Mouse (Mus musculus): ENCODE results near the gene Snrpb2.

The Snrpb2 gene

DNA sequence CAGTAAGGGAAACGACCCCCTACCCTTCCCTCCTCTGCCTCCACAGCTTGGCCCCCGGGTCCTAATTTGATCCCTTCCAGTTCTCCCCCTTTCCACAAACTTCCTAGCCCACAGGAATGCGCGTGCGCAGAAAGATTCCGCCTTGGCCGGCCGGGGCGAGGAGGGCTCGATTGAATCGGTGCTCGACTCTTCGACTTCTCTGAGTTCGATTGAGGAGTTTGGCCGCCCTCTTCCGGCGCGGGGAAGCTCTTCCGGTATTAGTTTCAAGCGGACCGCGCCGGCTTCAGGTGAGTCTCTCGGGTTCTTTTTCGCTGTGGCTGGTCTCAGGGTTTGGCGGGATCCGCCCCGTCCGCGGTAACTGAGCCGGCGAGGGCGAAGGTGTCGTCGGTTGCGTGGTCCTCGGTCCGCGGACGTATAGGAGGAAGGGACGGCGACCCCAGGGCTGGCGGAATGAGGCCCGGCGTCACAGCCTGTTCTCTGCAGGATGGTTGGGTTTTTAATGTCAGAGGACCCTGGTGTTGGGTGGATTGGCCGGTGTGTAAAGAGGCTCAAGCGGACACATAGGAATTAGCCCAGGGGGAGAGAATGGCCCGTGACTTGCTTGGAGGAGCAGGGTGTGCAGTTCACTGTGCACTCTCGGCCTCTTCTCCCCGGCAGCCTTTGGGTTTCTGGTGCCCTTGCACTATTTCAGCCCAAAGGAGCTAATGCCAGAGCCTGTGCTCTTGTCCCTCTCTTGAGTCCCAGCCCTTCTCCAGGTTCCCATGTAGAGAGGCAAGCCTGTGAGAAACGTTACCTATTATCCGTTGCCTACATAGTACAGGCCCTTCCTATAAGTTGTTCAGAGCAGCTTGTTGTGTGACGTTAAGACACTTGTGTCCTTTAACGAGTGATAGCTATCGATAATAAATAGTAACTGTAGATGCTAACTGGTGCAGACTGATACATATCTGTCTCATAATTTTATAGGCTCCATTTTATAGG lies at the start of gene Snrpb2:
Gene Snrpb2, plus strand, starts transcription at position 228 of the 981 bp plus-strand sequence.
- peak; percentile 66 to 76 for DNase-seq (ENCODE audit: low spot score in 2 of 2)

- DNase-seq (ENCODE audit: low spot score in 2 of 2): no peak
These were observed 49.8 kb upstream of the Snrpb2 start for GRCm38 (mm10) chr2:143013057-143013456.

DNA sequence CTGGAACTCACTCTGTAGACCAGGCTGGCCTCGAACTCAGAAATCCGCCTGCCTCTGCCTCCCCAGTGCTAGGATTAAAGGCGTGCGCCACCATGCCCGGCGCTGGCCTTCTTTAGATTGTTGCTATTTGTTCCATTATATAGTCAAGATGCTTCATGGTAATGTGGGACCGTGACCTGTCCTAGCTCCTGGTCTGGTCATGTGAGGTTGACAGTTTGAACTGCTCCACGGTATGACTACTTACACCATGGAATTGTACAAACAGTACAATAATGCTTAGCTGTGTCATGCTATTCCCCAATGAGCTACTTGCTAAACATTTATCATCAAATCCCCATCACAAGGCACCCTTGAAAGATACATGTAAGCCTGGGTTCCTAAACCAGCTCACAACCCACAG lies 44.8 kb upstream of the Snrpb2 start:
- DNase-seq (ENCODE audit: low spot score in 2 of 2): no peak

GRCm38 (mm10) chr2:143018591-143019130 lies 44.2 kb upstream of the Snrpb2 start:
- DNase-seq (ENCODE audit: low spot score in 2 of 2): no peak

DNA sequence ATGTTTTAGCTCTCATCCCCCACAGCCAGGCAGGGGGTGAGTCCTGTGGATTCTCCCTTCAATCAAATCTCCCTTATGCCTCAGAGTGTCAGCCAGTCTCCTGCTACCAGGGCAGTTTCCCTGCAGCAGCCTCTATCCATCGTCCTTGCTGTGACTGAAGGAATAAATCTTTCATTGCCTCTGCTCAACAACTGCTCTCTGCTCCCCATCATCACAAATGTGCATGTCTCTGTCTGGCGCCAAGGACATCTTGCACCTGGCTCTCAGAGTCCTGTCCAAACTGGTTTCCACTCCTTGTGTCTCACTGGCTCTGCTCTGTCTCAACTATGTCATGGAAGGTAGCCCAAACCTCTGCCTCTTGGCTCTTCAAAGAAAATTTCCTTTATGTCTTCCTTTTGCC lies 43.1 kb upstream of the Snrpb2 start:
- DNase-seq (ENCODE audit: low spot score in 2 of 2): no peak

GRCm38 (mm10) chr2:143023331-143023730 lies 39.5 kb upstream of the Snrpb2 start:
- no peak for DNase-seq (ENCODE audit: low spot score in 2 of 2)

GRCm38 (mm10) chr2:143024226-143024625 lies 38.6 kb upstream of the Snrpb2 start:
- DNase-seq (ENCODE audit: low spot score in 2 of 2): no peak

- DNase-seq (ENCODE audit: low spot score in 2 of 2): no peak
These were observed 31.6 kb upstream of the Snrpb2 start for GRCm38 (mm10) chr2:143031283-143031682.

DNA sequence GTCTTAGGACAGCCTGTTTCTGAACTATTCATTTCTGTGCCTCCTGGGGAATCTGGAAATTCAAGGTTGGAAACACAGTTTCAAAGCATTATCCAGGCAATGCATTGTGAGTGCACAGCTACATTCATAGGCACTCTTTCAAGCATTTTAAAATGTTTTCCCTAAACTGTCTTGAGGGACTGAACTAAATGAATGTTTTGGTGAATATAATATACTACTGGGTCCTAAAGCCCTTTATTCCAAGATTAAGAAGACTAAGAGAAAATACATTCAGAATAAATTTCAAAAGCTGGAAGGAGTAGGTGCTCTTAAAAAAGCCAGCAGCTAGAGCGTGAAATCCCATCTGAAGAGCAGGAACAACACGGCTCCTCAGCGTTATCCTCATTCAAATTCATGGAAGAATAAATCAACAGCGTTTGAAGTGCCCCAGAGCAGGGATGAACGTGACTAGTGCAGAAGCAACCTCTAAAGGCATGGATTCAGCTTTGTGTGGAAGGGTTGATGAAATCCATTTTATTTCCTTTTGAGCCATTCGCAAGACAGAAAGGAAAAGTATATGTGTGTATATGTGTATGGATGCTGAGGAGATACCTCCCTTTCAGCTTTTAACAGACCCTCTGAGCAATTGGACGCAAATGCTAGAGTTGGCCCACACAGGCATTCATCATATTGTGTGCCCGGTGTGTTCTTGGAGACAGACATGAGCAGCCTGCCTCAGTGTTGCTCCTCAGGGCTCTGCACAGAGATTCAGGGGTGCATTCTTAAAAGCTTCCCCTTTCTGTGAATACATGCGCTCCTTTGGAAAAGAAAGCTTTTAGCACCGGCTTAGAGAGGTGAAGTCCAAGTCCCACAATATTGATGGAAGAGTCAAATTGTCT lies 30.2 kb upstream of the Snrpb2 start:
- DNase-seq (ENCODE audit: low spot score in 2 of 2): no peak

GRCm38 (mm10) chr2:143034350-143035085 lies 28.3 kb upstream of the Snrpb2 start:
- no peak for DNase-seq (ENCODE audit: low spot score in 2 of 2)

DNA sequence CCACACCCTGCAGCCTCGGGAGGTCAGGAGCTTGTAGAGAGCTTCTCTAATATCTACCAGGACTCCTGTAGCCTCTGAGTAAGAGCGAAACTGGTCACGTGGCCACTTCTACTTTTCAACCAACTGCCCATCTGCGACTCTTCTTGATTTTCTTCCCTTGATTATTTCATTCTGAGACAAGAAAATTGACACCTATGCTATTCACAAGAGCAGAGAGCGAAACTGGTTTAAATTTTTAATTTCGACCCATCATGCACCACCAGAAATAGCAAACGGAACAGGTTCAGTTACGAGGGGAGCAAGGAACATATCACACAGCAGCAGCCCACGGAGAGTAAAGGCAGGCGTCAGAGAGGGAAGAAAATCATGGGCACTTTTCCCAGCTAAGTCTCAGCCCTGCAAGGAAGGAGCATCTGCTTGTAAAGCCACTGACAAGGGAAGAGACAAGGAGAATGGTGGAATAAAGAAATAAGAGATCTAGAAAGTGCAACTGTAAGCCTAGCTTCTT lies 27.7 kb upstream of the Snrpb2 start:
- no peak for DNase-seq (ENCODE audit: low spot score in 2 of 2)

DNA sequence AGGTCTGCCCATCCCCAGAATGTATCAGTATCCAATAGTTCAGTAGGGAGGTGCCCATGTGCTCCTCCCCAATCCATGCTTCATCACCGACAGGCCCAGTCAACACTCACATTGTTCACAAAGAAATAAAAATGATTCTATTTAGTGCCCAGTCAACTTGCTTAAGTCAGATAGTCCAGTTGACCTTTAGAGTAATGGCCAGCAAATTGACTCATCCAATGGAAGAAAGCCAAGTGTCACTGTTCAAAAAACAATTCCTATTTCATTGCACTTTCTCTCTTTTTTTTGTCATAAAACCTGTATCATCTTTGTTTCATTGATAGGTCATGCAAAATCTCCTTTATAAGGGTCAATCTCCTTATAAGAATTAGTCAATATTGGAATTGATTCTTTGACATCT lies 21.2 kb upstream of the Snrpb2 start:
- DNase-seq (ENCODE audit: low spot score in 2 of 2): no peak

DNA sequence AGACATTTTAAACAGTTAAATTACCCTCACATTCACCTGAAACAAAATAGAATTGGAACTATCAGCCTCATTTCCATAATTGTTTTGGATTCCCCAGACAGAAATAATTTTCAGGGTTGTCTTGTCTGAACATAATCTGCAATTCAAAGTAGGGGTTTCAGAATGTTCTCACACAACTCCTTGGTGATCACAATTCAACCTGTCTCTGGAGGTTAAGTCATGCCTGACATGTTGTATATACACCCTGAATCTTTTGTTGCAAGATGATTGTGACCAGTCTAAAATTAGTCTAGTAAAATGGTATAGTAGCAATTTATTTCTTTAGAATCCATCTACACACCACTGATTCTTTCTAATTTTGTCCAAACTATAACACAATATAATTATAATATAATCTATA lies 7.6 kb upstream of the Snrpb2 start:
- DNase-seq (ENCODE audit: low spot score in 2 of 2): no peak

- DNase-seq (ENCODE audit: low spot score in 2 of 2): no peak
These were observed 6.1 kb upstream of the Snrpb2 start for GRCm38 (mm10) chr2:143056736-143057135.

GRCm38 (mm10) chr2:143062432-143062811 lies 417 bp upstream of the Snrpb2 start:
- no peak for DNase-seq (ENCODE audit: low spot score in 2 of 2)

DNA sequence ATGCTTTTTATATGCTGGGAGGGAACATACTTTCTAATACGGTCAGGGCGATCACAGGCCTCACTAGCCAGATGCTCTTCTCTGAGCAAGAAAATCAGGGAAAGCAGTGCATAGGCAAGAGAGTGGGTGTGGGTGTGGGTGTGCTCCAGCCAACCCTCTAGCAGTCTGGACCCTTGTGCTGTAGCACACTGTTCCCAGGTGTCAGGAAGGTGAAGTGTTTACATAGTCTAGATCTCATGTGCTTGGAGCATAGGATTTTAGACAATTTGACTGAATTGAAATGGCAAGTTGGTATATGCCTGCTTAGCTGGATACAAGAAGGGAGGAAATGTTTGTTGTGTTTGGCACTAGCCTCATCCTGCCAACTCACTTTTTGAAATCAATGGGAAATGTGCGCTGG lies 3.1 kb downstream of the Snrpb2 start:
- DNase-seq (ENCODE audit: low spot score in 2 of 2): no peak

DNA sequence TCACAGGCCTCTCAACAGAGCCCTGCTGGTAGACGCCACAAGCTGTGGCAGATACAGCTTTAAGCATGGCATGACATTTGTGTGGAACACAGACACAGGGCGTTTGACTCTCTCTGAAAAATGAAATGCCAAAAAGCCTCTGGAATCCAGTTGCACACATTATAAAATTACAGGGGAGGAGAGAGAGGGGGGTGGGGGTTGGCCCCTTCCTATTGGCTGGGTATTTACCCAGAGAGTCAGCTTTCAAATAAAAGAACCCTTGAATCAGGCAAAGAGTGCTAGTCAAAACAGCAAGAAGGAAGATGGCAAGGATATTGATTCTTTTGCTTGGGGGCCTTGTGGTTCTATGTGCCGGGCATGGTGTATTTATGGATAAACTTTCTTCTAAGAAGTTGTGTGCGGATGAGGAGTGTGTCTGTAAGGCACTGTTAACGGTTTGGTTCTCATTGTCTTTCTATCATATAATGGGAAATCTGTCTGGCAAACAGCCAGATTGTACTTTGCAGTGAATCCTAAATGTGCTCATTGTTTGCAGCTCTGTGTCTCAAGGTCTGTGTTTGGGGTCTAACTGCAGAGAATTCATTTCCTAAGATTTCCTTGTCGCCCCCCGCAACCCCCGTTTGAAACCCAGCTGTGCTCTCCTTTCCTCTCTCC lies 15.5 kb downstream of the Snrpb2 start, which contains the start of gene Otor:
Gene Otor, plus strand, starts transcription at position 276 of the 654 bp plus-strand sequence.
- DNase-seq (ENCODE audit: low spot score in 2 of 2): no peak

GRCm38 (mm10) chr2:143081693-143082092 lies 18.9 kb downstream of the Snrpb2 start:
- DNase-seq (ENCODE audit: low spot score in 2 of 2): no peak

- no peak for DNase-seq (ENCODE audit: low spot score in 2 of 2)
These were observed 22.1 kb downstream of the Snrpb2 start for GRCm38 (mm10) chr2:143084852-143085397.

DNA sequence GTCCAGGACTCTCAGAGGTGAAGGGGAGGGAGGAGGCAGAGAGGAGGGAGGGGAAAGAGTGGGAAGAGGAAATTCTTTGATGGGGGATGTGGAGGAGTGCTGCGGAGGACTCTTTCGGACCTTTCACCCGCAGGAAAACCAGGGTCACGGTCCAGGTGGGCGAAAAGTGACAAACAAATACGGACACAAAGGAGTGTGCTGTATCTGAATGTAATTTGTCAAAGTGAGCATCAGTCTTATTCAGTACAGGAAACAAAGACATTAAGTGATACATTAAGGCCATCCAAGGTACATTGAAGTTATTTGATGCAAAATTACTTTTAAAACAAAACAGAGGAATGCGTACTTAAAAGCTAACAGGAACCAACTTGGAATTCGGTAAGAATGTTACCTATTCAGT lies 27.0 kb downstream of the Snrpb2 start:
- DNase-seq (ENCODE audit: low spot score in 2 of 2): no peak

Data from natural killer cell, adult 2 months (primary cell).